Mouse (Mus musculus) MEL (cell line): Measurements from ENCODE around the gene Mical3. TPM values are rescaled to one million over a fixed set of nuclear protein-coding genes. Genes with fewer than 3 reads are reported as not detected.

ENCODE experiments used
- DNase-seq: peaks from one replicate; pipeline ENCODE4 v3.0.0; 2011; ENCODE audit warnings: low read depth, low spot score
- H3K27ac ChIP-seq: 2 replicates; pipeline ENCODE4 v1.5.1; 2012; ENCODE audit warnings: low read depth, mild to moderate bottlenecking, control low read depth, low read length, moderate library complexity; ENCODE audit not compliant: control insufficient read depth
- H3K27me3 ChIP-seq, 2 experiments: fragments of 150-350 bp in 1 of 2; sonication (generic) in 1 of 2; 2 replicates each; pipeline ENCODE4 v1.6.1; 2012; ENCODE audit warnings: low read length in 2 of 2, mild to moderate bottlenecking in 2 of 2, improper control_type of control experiment in 1 of 2, moderate library complexity in 1 of 2; ENCODE audit not compliant: insufficient read depth in 2 of 2, control insufficient read depth in 1 of 2
- H3K36me3 ChIP-seq, 2 experiments: 2 replicates each; pipeline ENCODE4 v1.6.1; 2012 to 2014; ENCODE audit warnings: low read length in 2 of 2, improper control_type of control experiment in 1 of 2, inconsistent platforms in 1 of 2, mild to moderate bottlenecking in 1 of 2; ENCODE audit not compliant: insufficient read depth in 2 of 2, control insufficient read depth in 1 of 2
- H3K4me1 ChIP-seq, 2 experiments: fragments of 150-350 bp in 1 of 2; sonication (generic) in 1 of 2; 2 replicates each; pipeline ENCODE4 v1.6.1; 2012; ENCODE audit warnings: low read length in 2 of 2, improper control_type of control experiment in 1 of 2, mild to moderate bottlenecking in 1 of 2; ENCODE audit not compliant: insufficient read depth in 2 of 2, control insufficient read depth in 1 of 2
- H3K4me3 ChIP-seq, 2 experiments: fragments of 150-350 bp in 1 of 2; sonication (generic) in 1 of 2; 2 replicates each; pipeline ENCODE4 v1.5.1; 2012; ENCODE audit warnings: low read depth in 2 of 2, low read length in 2 of 2, mild to moderate bottlenecking in 2 of 2, moderate library complexity in 2 of 2, control low read depth in 1 of 2, improper control_type of control experiment in 1 of 2; ENCODE audit not compliant: control insufficient read depth in 1 of 2, insufficient read depth in 1 of 2
- H3K79me2 ChIP-seq: 2 replicates; pipeline ENCODE4 v1.6.1; 2012; ENCODE audit warnings: mild to moderate bottlenecking, low read length, moderate library complexity; ENCODE audit not compliant: control insufficient read depth, poor library complexity, insufficient read depth
- H3K9ac ChIP-seq: 2 replicates; pipeline ENCODE4 v1.6.1; 2012; ENCODE audit warnings: low read depth, mild to moderate bottlenecking, control low read depth, low read length, moderate library complexity; ENCODE audit not compliant: control insufficient read depth, poor library complexity, severe bottlenecking
- H3K9me3 ChIP-seq: fragments of 150-350 bp; sonication (generic); replicated peaks from 2 replicates; pipeline ENCODE4 v1.6.1; 2012; ENCODE audit warnings: mild to moderate bottlenecking, low read length, improper control_type of control experiment, moderate library complexity; ENCODE audit not compliant: insufficient read depth
- CTCF ChIP-seq, 3 experiments: IDR thresholded peaks in 2 of 3; conservative IDR thresholded peaks in 1 of 3; 2 replicates each; pipeline ENCODE4 v1.5.1; 2011 to 2012; ENCODE audit warnings: low read length in 3 of 3, low read depth in 2 of 3, mild to moderate bottlenecking in 2 of 3, improper control_type of control experiment in 1 of 3, inconsistent platforms in 1 of 3, mixed read lengths in 1 of 3, moderate library complexity in 1 of 3; ENCODE audit not compliant: control insufficient read depth in 1 of 3, insufficient read depth in 1 of 3, poor library complexity in 1 of 3, severe bottlenecking in 1 of 3
- E2F4 ChIP-seq: IDR thresholded peaks from 2 replicates; pipeline ENCODE4 v1.6.1; 2011; ENCODE audit warnings: low read depth, low read length, improper control_type of control experiment, borderline replicate concordance
- ELF1 ChIP-seq: IDR thresholded peaks from 2 replicates; pipeline ENCODE4 v1.6.1; 2014; ENCODE audit warnings: low read depth, mild to moderate bottlenecking, inconsistent platforms, low read length, improper control_type of control experiment, moderate library complexity
- HCFC1 ChIP-seq: IDR thresholded peaks from 2 replicates; pipeline ENCODE4 v1.6.1; 2012; ENCODE audit warnings: low read depth, mild to moderate bottlenecking, inconsistent platforms, low read length, improper control_type of control experiment, moderate library complexity
- MAX ChIP-seq: IDR thresholded peaks from 2 replicates; pipeline ENCODE4 v1.6.1; 2011; ENCODE audit warnings: low read length, improper control_type of control experiment
- MXI1 ChIP-seq: IDR thresholded peaks from 2 replicates; pipeline ENCODE4 v1.6.1; 2011; ENCODE audit warnings: mild to moderate bottlenecking, low read depth, low read length, improper control_type of control experiment
- MYB ChIP-seq: IDR thresholded peaks from 2 replicates; pipeline ENCODE4 v1.6.1; 2011; ENCODE audit warnings: mild to moderate bottlenecking, low read depth, low read length, improper control_type of control experiment
- MYC ChIP-seq: IDR thresholded peaks from 2 replicates; pipeline ENCODE4 v1.6.1; 2011; ENCODE audit warnings: low read depth, mild to moderate bottlenecking, low read length, improper control_type of control experiment, moderate library complexity
- NELFE ChIP-seq: IDR thresholded peaks from 2 replicates; pipeline ENCODE4 v1.6.1; 2011; ENCODE audit warnings: low read depth, low read length, improper control_type of control experiment
- NRF1 ChIP-seq: IDR thresholded peaks from 2 replicates; pipeline ENCODE4 v1.6.1; 2014; ENCODE audit warnings: low read depth, mild to moderate bottlenecking, inconsistent platforms, low read length, improper control_type of control experiment, moderate library complexity; ENCODE audit not compliant: poor library complexity, insufficient read depth, severe bottlenecking
- POLR2AphosphoS5 ChIP-seq: IDR thresholded peaks from 2 replicates; pipeline ENCODE4 v1.6.1; 2012; ENCODE audit warnings: low read depth, borderline replicate concordance, mild to moderate bottlenecking, inconsistent platforms, low read length, moderate library complexity, mixed read lengths
- RCOR1 ChIP-seq: IDR thresholded peaks from 2 replicates; pipeline ENCODE4 v1.6.1; 2012; ENCODE audit warnings: low read depth, mild to moderate bottlenecking, inconsistent platforms, low read length, improper control_type of control experiment
- SIN3A ChIP-seq: IDR thresholded peaks from 2 replicates; pipeline ENCODE4 v1.6.1; 2012; ENCODE audit warnings: low read length, improper control_type of control experiment, inconsistent platforms
- SMC3 ChIP-seq: IDR thresholded peaks from 2 replicates; pipeline ENCODE4 v1.6.1; 2011; ENCODE audit warnings: low read depth, low read length, improper control_type of control experiment
- USF2 ChIP-seq, 2 experiments: IDR thresholded peaks; 2 replicates each; pipeline ENCODE4 v1.6.1; 2011 to 2012; ENCODE audit warnings: improper control_type of control experiment in 2 of 2, low read length in 2 of 2, borderline replicate concordance in 1 of 2, inconsistent platforms in 1 of 2, low read depth in 1 of 2, mild to moderate bottlenecking in 1 of 2; ENCODE audit not compliant: insufficient read depth in 1 of 2
- ZKSCAN1 ChIP-seq: IDR thresholded peaks from 2 replicates; pipeline ENCODE4 v1.6.1; 2012; ENCODE audit warnings: low read depth, mild to moderate bottlenecking, inconsistent platforms, low read length, improper control_type of control experiment, moderate library complexity
- ZMIZ1 ChIP-seq: IDR thresholded peaks from 2 replicates; pipeline ENCODE4 v1.6.1; 2012; ENCODE audit warnings: low read depth, mild to moderate bottlenecking, inconsistent platforms, low read length, improper control_type of control experiment, moderate library complexity
- polyA plus RNA-seq, 2 experiments: library from polyadenylated mRNA; stranded (reverse) in 1 of 2; unstranded in 1 of 2; fragments of >175 nt in 1 of 2; fragments of >200 nt in 1 of 2; gene quantifications; 2 replicates each; pipeline versions ENCODE4 v1.2.1 to v1.2.4; 2012; ENCODE audit warnings: low replicate concordance in 2 of 2, low read depth in 1 of 2; ENCODE audit not compliant: insufficient read length in 2 of 2, insufficient read depth in 1 of 2, missing spikeins in 1 of 2
- total RNA-seq: library from RNA; depleted of rRNA; stranded (reverse); fragments of 300-350 nt; gene quantifications from 2 replicates; pipeline ENCODE4 v1.2.3, GENCODE M21; 2012

Mical3 gene
- total and polyA plus RNA-seq, 3 experiments, result 19.8 to 125 (median 31.4) TPM

DNA sequence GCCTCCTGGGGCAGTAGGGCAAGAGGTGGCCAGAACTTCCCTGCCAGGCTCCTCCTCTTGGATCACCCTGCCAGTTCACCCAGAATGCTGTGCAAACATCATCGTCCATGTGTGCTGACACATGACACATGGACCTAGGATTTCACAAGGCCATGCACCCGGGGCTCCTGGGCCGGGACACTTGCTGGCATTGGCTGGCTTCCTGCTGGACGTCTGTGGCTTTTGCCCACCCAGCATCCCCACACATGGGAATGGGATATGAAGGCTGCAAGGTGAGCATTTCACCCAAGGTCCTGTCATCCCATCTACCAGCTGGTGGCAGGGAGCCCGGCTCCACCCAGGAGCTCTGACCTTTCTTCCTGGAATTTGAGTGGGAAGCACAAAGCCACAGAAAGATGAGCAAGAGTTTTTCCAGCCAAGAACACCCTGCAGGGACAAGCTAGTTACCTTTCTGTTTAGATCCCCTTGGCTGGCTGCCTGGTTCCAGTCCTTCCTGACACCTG lies 8.0 kb downstream of the Mical3 start:
- Histone ChIP-seq H3K9me3 (no peaks in the 10 kb centered on the region), H3K27ac (no peak overlapping the region), H3K36me3 (no peaks in the 10 kb centered on the region), H3K4me1 (no peaks in the 10 kb centered on the region), H3K9ac (no peak overlapping the region), H3K79me2 (no peaks in the 10 kb centered on the region)
- DNase-seq, result no peak
- no peak for TF ChIP-seq SMC3
- TF ChIP-seq, all 39 proteins: peak for 0
- H3K4me3 ChIP-seq, result no peak overlapping the region
- no peaks in the 10 kb centered on the region for H3K27me3 ChIP-seq

GRCm38 (mm10) chr6:121120776-121121175 lies 10.0 kb downstream of the Mical3 start:
- Histone ChIP-seq H3K4me3 (no peak overlapping the region), H3K9ac (no peak overlapping the region), H3K9me3 (no peaks in the 10 kb centered on the region), H3K4me1 (no peaks in the 10 kb centered on the region), H3K27me3 (no peaks in the 10 kb centered on the region), H3K36me3 (no peaks in the 10 kb centered on the region), H3K79me2 (no peaks in the 10 kb centered on the region), H3K27ac (no peak overlapping the region)
- no peak for DNase-seq
- TF ChIP-seq POLR2AphosphoS5 (no peak), MYB (no peak), SIN3A (no peak), ZKSCAN1 (no peak), MXI1 (no peak), MAX (no peak), ZMIZ1 (no peak), NRF1 (no peak), MYC (no peak), HCFC1 (no peak), E2F4 (no peak), USF2 (IDR thresholded peaks at IDR 0.05; ENCODE audit: borderline replicate concordance in 1 of 2, insufficient read depth in 1 of 2, low read depth in 1 of 2, low read length in 2 of 2) (no peak), CTCF (IDR thresholded peaks at IDR 0.05 in 2 of 3, conservative IDR thresholded peaks at IDR 0.05 in 1 of 3; ENCODE audit: control insufficient read depth in 1 of 3, insufficient read depth in 1 of 3, low read depth in 2 of 3, low read length in 3 of 3, poor library complexity in 1 of 3, severe bottlenecking in 1 of 3) (no peak), ELF1 (no peak), RCOR1 (no peak), NELFE (no peak)
